Mouse (Mus musculus) testis, postnatal 10 days (tissue): ENCODE data around the gene Nkd1.

Experiments
- DNase-seq: peaks from one replicate; pipeline ENCODE4 v3.0.0; 2021; ENCODE audit warnings: low spot score

Gene Nkd1

GRCm38 (mm10) chr8:88576351-88577142 is 55.4 kb downstream of the Nkd1 start:
- peak; percentile 79 for DNase-seq

- DNase-seq, result no peak
Measured at GRCm38 (mm10) chr8:88577666-88578065, 56.5 kb downstream of the Nkd1 start.

- no peak for DNase-seq
Measured at GRCm38 (mm10) chr8:88578413-88579175, 57.4 kb downstream of the Nkd1 start.

GRCm38 (mm10) chr8:88579246-88579645 is 58.1 kb downstream of the Nkd1 start:
- DNase-seq, result no peak

- no peak for DNase-seq
Measured at GRCm38 (mm10) chr8:88579668-88580330, 58.6 kb downstream of the Nkd1 start.

DNA sequence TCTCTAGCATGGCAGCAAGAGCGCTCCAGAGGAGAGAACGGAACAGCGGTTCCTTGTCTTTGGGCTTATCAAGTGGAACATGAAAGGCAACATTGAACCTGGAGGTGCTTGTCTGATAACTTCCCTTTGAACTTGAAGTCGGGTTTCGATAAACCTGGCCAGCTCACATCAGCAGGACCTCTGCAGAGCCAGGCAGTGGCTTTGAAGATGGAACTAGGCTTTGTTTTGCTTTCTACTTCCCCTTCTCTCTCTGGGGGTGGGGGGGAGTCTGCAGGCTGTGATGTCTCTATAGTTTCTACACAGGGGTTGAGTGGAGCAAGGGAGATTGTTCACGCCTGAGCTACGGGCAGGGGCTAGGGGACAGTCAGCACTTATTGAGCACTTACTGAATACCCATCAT is 59.6 kb downstream of the Nkd1 start:
- DNase-seq, result no peak

DNA sequence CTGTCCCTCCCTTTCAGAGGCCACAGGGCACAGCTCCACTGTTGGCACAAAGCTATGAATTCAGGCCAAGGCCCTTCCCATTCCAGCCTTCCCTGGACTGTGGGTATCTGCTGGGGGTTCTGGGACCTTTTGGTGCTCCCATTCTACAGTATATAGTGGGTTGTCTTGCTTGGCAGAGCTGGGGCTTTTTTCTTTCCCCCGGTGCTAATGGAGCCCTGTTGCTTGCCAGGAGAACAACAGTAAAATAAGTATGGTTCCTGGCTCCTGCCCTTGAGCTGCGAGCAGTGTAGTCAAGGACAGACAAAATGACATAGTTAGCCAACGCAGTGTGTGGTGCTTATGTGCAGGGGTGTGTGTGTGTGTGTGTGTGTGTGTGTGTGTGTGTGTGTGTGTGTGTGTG is 62.7 kb downstream of the Nkd1 start:
- no peak for DNase-seq

GRCm38 (mm10) chr8:88588205-88588889 is 67.2 kb downstream of the Nkd1 start:
- DNase-seq, result no peak

DNA sequence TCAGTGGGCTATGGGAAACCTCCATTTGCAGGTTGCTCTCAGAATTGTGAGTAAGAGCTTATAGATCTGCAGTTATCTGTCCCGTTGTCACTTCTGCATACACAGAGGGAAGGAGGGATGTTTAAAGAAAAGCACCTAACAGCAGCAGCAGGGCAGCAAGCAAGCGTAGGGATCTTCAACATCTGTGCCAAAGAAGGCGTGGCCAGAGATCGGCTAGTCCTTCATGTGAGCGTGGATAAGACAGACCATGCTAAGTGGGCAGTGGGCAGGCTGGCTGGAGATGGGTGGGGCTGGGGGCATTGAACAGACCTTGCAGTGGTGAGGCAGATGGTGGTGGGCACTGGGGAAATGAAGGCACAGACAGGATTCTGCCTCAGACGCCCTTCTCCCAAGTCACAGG is 69.1 kb downstream of the Nkd1 start:
- no peak for DNase-seq

GRCm38 (mm10) chr8:88593947-88594346 is 72.8 kb downstream of the Nkd1 start:
- no peak for DNase-seq

- no peak for DNase-seq
Measured at GRCm38 (mm10) chr8:88596042-88596441, 74.9 kb downstream of the Nkd1 start.

- no peak for DNase-seq
Measured at GRCm38 (mm10) chr8:88598578-88598977, 77.4 kb downstream of the Nkd1 start.

DNA sequence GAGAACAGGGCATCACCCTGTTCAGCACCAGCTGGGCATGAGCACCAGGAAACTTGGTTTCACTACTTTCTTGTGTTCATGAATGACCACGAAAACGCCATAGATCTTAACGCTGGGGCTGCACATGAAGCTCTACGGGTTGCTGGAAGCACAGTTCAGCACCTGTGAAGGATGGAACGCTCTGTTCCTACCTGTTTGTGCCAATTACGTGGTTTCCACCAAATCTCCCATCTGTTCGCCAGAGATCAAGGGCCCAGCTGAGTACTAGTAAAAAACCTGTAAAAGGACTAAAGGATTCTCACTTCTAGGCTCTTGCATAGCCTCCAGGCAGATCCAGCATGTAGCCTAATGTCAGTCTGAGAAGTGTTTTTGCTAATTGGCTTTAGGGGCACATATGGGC is 78.3 kb downstream of the Nkd1 start:
- no peak for DNase-seq

- DNase-seq, result no peak
Measured at GRCm38 (mm10) chr8:88603446-88603989, 82.4 kb downstream of the Nkd1 start.

- peak; percentile 88 for DNase-seq
Measured at GRCm38 (mm10) chr8:88604065-88605038, 83.2 kb downstream of the Nkd1 start.

- no peak for DNase-seq
Measured at GRCm38 (mm10) chr8:88605361-88606040, 84.3 kb downstream of the Nkd1 start.

GRCm38 (mm10) chr8:88609036-88609435 is 87.9 kb downstream of the Nkd1 start:
- DNase-seq, result no peak

DNA sequence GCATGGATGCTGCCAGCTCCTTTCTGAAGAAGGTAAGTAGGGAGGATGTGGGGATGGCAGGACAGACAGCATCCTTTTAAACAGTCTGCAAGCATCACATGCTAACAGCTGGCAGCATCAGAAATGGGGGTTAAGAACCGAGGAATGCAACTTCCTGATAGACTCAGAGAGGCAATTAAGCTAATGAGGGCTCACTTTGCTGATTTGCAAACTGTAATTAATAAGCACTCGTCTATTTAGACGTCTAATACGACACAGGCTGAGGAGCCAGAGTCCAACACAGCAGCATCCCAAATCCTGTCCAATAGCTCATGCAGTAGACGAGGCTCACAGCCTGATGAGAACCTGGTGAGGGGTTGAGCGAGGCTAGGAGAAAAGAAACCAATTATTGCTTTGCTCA is 89.1 kb downstream of the Nkd1 start:
- no peak for DNase-seq

- no peak for DNase-seq
Measured at GRCm38 (mm10) chr8:88614981-88615380, 93.8 kb downstream of the Nkd1 start.

- DNase-seq, result no peak
Measured at GRCm38 (mm10) chr8:88618612-88619011, 97.5 kb downstream of the Nkd1 start.
